Mouse (Mus musculus) myocyte (in vitro differentiated cells): ENCODE data around the gene Gm37240.

Experiments used
- CEBPB ChIP-seq: IDR thresholded peaks from 2 replicates; pipeline ENCODE4 v1.6.1; 2011; ENCODE audit warnings: mild to moderate bottlenecking, moderate library complexity; ENCODE audit not compliant: poor library complexity, insufficient read depth, severe bottlenecking
- E2F4 ChIP-seq: IDR thresholded peaks from one replicate; pipeline ENCODE4 v1.6.1; 2011; ENCODE audit warnings: mild to moderate bottlenecking, control low read depth, moderate library complexity; ENCODE audit not compliant: insufficient read depth
- MAX ChIP-seq: IDR thresholded peaks from one replicate; pipeline ENCODE4 v1.6.1; 2011; ENCODE audit warnings: low read depth, mild to moderate bottlenecking, control low read depth
- MYOD1 ChIP-seq, 3 experiments: IDR thresholded peaks; one replicate each; pipeline ENCODE4 v1.6.1; 2011; ENCODE audit warnings: control low read depth in 2 of 3, low read depth in 2 of 3, mild to moderate bottlenecking in 2 of 3, moderate library complexity in 1 of 3; ENCODE audit not compliant: insufficient read length in 2 of 3, control insufficient read depth in 1 of 3
- POLR2A ChIP-seq: IDR thresholded peaks from one replicate; pipeline ENCODE4 v1.6.1; 2011; ENCODE audit warnings: low read depth, mild to moderate bottlenecking, control low read depth, moderate library complexity; ENCODE audit not compliant: insufficient read length
- POLR2AphosphoS2 ChIP-seq: IDR thresholded peaks from one replicate; pipeline ENCODE4 v1.6.1; 2011; ENCODE audit warnings: low read depth, control low read depth; ENCODE audit not compliant: insufficient read length
- TCF12 ChIP-seq: IDR thresholded peaks from one replicate; pipeline ENCODE4 v1.6.1; 2011; ENCODE audit warnings: mild to moderate bottlenecking, control low read depth; ENCODE audit not compliant: poor library complexity, insufficient read depth, severe bottlenecking
- TCF3 ChIP-seq: IDR thresholded peaks from one replicate; pipeline ENCODE4 v1.6.1; 2011; ENCODE audit warnings: low read depth, control low read depth; ENCODE audit not compliant: insufficient read length
- USF1 ChIP-seq: IDR thresholded peaks from one replicate; pipeline ENCODE4 v1.6.1; 2011; ENCODE audit warnings: low read depth, mild to moderate bottlenecking, control low read depth, moderate library complexity

DNA sequence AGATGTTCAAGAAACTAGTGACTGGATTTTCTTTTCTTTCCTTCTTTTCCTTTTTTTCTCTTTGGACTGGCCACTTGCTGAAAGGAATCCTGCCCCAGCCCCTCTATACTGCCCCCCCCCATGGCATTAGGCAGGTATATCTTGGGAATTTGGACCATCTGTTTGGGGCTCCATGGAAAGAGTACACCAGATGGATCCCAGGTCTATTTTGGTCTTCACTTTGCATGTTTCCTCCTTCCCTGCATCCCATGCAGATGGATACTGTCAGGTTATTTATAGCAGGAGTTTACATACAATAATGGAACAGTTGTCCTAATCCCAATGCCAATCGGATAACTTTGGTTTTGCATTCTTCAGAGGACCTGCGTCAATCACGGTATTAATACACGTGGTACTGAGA lies 845.2 kb downstream of the Gm37240 start:
- TF ChIP-seq POLR2A (no peak), MAX (no peak), POLR2AphosphoS2 (no peak), CEBPB (no peak), E2F4 (no peak), USF1 (no peak), TCF12 (no peak), TCF3 (no peak), MYOD1 (IDR thresholded peaks at IDR 0.05; ENCODE audit: control insufficient read depth in 1 of 3, insufficient read length in 2 of 3, low read depth in 2 of 3) (no peak)
